Mouse (Mus musculus): Measurements from ENCODE around the gene Adamts9.

GRCm38 (mm10) chr6:92779140-92779934 is 164.0 kb downstream of the Adamts9 start:
- TF ChIP-seq ZC3H11A (IDR thresholded peaks at IDR 0.05; ENCODE audit: borderline replicate concordance, low read depth, low read length) (no peak), MAFK (IDR thresholded peaks at IDR 0.05; ENCODE audit: insufficient read depth, low read depth, low read length) (no peak), ZNF384 (IDR thresholded peaks at IDR 0.05; ENCODE audit: low read depth, low read length) (no peak)

All from ES-E14 (cell line).